Mouse (Mus musculus) lung, embryonic 15.5 days (tissue): Measurements from ENCODE around the gene Farp2. TPM values are rescaled to one million over a fixed set of nuclear protein-coding genes. Genes with fewer than 3 reads are reported as not detected.
A peak's percentile ranks its signal among the peaks of the same experiment; 100 is the strongest.
"Not testable (repeated sequence)": the region's sequence is repeated elsewhere in the genome, so short reads cannot be mapped to it uniquely, and the experiment has no call there.

ENCODE experiments used
- ATAC-seq: fragments of 200-750 bp; cut with Nextera tagmentation; 2 replicates; pipeline ENCODE4 v1.8.0; 2017; ENCODE audit warnings: moderate number of reproducible peaks, borderline replicate concordance; ENCODE audit not compliant: low FRiP score, low TSS enrichment; ENCODE audit errors: extremely low read depth
- H3K27ac ChIP-seq: fragments of 300-500 bp; sonication (generic); 2 replicates; pipeline ENCODE4 v1.5.1; 2015; ENCODE audit warnings: moderate library complexity, mild to moderate bottlenecking, inconsistent platforms
- H3K27me3 ChIP-seq: fragments of 300-500 bp; sonication (generic); 2 replicates; pipeline ENCODE4 v1.6.1; 2015; ENCODE audit warnings: inconsistent platforms
- H3K36me3 ChIP-seq: fragments of 300-500 bp; sonication (generic); 2 replicates; pipeline ENCODE4 v1.6.1; 2015; ENCODE audit warnings: inconsistent platforms
- H3K4me1 ChIP-seq: fragments of 300-500 bp; sonication (generic); 2 replicates; pipeline ENCODE4 v1.6.1; 2015; ENCODE audit warnings: inconsistent platforms
- H3K4me2 ChIP-seq: fragments of 300-500 bp; sonication (generic); 2 replicates; pipeline ENCODE4 v1.6.1; 2015; ENCODE audit warnings: inconsistent platforms, mild to moderate bottlenecking, moderate library complexity
- H3K4me3 ChIP-seq: fragments of 300-500 bp; sonication (generic); 2 replicates; pipeline ENCODE4 v1.5.1; 2015; ENCODE audit warnings: mild to moderate bottlenecking, inconsistent platforms
- H3K9ac ChIP-seq: fragments of 300-500 bp; sonication (generic); 2 replicates; pipeline ENCODE4 v1.6.1; 2015; ENCODE audit warnings: inconsistent platforms
- H3K9me3 ChIP-seq: fragments of 300-500 bp; sonication (generic); 2 replicates; pipeline ENCODE4 v1.6.1; 2016; ENCODE audit warnings: inconsistent platforms
- WGBS: fragments of 180-500 bp; shearing (Covaris S2); methylation state at CpG from one replicate; pipeline ENCODE4 v1.1.7; 2015; 5-methylcytosine and 5-hydroxymethylcytosine counted together
- polyA plus RNA-seq: library from polyadenylated mRNA; unstranded; fragments of >200 nt; fragmentation: Nextera tagmentation; extraction: Ambion mirVana; gene quantifications from 2 replicates; pipeline ENCODE4 v1.2.1, GENCODE M21; 2015

Gene Farp2
- polyA plus RNA-seq, 1 experiment from 2014 or later = 6.3 TPM

GRCm38 (mm10) chr1:93641978-93642377 is 130.1 kb downstream of the Farp2 start:
- Histone ChIP-seq H3K27ac (no peak overlapping the region), H3K4me2 (no peak overlapping the region), H3K9ac (no peak overlapping the region), H3K4me1 (no peaks in the 10 kb centered on the region), H3K9me3 (no peaks in the 10 kb centered on the region), H3K4me3 (no peak overlapping the region), H3K36me3 (no peaks in the 10 kb centered on the region), H3K27me3 (no peaks in the 10 kb centered on the region)
- 83% methylated on average over 2 of the region's 2 CpGs for WGBS
- ATAC-seq = no peak

- no peak overlapping the region for H3K9ac ChIP-seq
- H3K27me3 ChIP-seq = no peaks in the 10 kb centered on the region
- WGBS = 88% methylated on average over 2 of the region's 2 CpGs
- H3K27ac ChIP-seq = no peak overlapping the region
- H3K9me3 ChIP-seq = no peaks in the 10 kb centered on the region
- no peak for ATAC-seq
- H3K4me2 ChIP-seq = no peak overlapping the region
- no peaks in the 10 kb centered on the region for H3K4me1 ChIP-seq
- H3K4me3 ChIP-seq = no peak overlapping the region
- H3K36me3 ChIP-seq = no peaks in the 10 kb centered on the region
These were observed 130.8 kb downstream of the Farp2 start for GRCm38 (mm10) chr1:93642692-93643091.

- Histone ChIP-seq H3K9me3 (no peaks in the 10 kb centered on the region), H3K4me1 (no peaks in the 10 kb centered on the region), H3K4me3 (no peak overlapping the region), H3K9ac (no peak overlapping the region), H3K4me2 (no peak overlapping the region), H3K36me3 (no peaks in the 10 kb centered on the region), H3K27me3 (no peaks in the 10 kb centered on the region), H3K27ac (no peak overlapping the region)
- WGBS = 53% methylated on average over 5 of the region's 5 CpGs
- no peak for ATAC-seq
These were observed 137.8 kb downstream of the Farp2 start for GRCm38 (mm10) chr1:93649604-93650172.

GRCm38 (mm10) chr1:93654275-93654674 is 142.4 kb downstream of the Farp2 start:
- no peak for ATAC-seq
- 32% methylated on average over 2 of the region's 2 CpGs for WGBS
- H3K27ac ChIP-seq = no peak overlapping the region
- no peaks in the 10 kb centered on the region for H3K9me3 ChIP-seq
- no peaks in the 10 kb centered on the region for H3K4me1 ChIP-seq
- H3K9ac ChIP-seq = no peak overlapping the region
- H3K27me3 ChIP-seq = no peaks in the 10 kb centered on the region
- H3K36me3 ChIP-seq = no peaks in the 10 kb centered on the region
- no peak overlapping the region for H3K4me3 ChIP-seq
- H3K4me2 ChIP-seq = no peak overlapping the region

GRCm38 (mm10) chr1:93654798-93655197 is 142.9 kb downstream of the Farp2 start:
- Histone ChIP-seq H3K36me3 (no peaks in the 10 kb centered on the region), H3K27ac (no peak overlapping the region), H3K9ac (no peak overlapping the region), H3K9me3 (no peaks in the 10 kb centered on the region), H3K27me3 (no peaks in the 10 kb centered on the region), H3K4me1 (no peaks in the 10 kb centered on the region), H3K4me3 (no peak overlapping the region), H3K4me2 (no peak overlapping the region)
- no peak for ATAC-seq
- WGBS = 47% methylated on average over 2 of the region's 2 CpGs

GRCm38 (mm10) chr1:93656325-93657024 is 144.6 kb downstream of the Farp2 start:
- no peak for ATAC-seq
- no peaks in the 10 kb centered on the region for H3K27me3 ChIP-seq
- H3K4me2 ChIP-seq = no peak overlapping the region
- no peak overlapping the region for H3K27ac ChIP-seq
- 52% methylated on average over 7 of the region's 7 CpGs for WGBS
- no peaks in the 10 kb centered on the region for H3K4me1 ChIP-seq
- H3K4me3 ChIP-seq = no peak overlapping the region
- no peak overlapping the region for H3K9ac ChIP-seq
- H3K9me3 ChIP-seq = no peaks in the 10 kb centered on the region
- H3K36me3 ChIP-seq = no peaks in the 10 kb centered on the region

- Histone ChIP-seq H3K36me3 (no peaks in the 10 kb centered on the region), H3K4me1 (no peaks in the 10 kb centered on the region), H3K9ac (no peak overlapping the region), H3K9me3 (no peaks in the 10 kb centered on the region), H3K27ac (no peak overlapping the region), H3K4me2 (no peak overlapping the region), H3K4me3 (no peak overlapping the region), H3K27me3 (no peaks in the 10 kb centered on the region)
- no peak for ATAC-seq
- WGBS = 74% methylated on average over 5 of the region's 5 CpGs
These were observed 145.1 kb downstream of the Farp2 start for GRCm38 (mm10) chr1:93657025-93657360.

GRCm38 (mm10) chr1:93658559-93658958 is 146.7 kb downstream of the Farp2 start, which contains the start of gene Stk25:
Stk25 (minus strand) TSS chr1:93658659.
- not testable (repeated sequence) for H3K4me3 ChIP-seq, H3K9ac ChIP-seq, H3K4me1 ChIP-seq, H3K9me3 ChIP-seq, H3K36me3 ChIP-seq, H3K27me3 ChIP-seq, ATAC-seq, H3K4me2 ChIP-seq, H3K27ac ChIP-seq

GRCm38 (mm10) chr1:93667760-93668400 is 156.0 kb downstream of the Farp2 start:
- Histone ChIP-seq H3K9ac (no peak overlapping the region), H3K27ac (peak overlapping the region; percentile 78), H3K27me3 (no peaks in the 10 kb centered on the region), H3K9me3 (no peaks in the 10 kb centered on the region), H3K36me3 (no peaks in the 10 kb centered on the region), H3K4me3 (no peak overlapping the region), H3K4me1 (peaks cover 19% of the 10 kb centered on the region), H3K4me2 (peak overlapping the region; percentile 65; the same call in 1 of the 2 replicates)
- WGBS = 21% methylated on average over 13 of the region's 13 CpGs
- ATAC-seq = peak; percentile 19; the same call in 1 of the 2 replicates

GRCm38 (mm10) chr1:93668791-93669548 is 157.1 kb downstream of the Farp2 start:
- peak; percentile 90 for ATAC-seq
- no peaks in the 10 kb centered on the region for H3K9me3 ChIP-seq
- H3K27me3 ChIP-seq = no peaks in the 10 kb centered on the region
- H3K4me2 ChIP-seq = peak overlapping the region; percentile 65
- peaks cover 19% of the 10 kb centered on the region for H3K4me1 ChIP-seq
- H3K27ac ChIP-seq = peak overlapping the region; percentile 78
- WGBS = 5% methylated on average over 17 of the region's 17 CpGs
- no peaks in the 10 kb centered on the region for H3K36me3 ChIP-seq
- H3K4me3 ChIP-seq = peak overlapping the region; percentile 43
- peak overlapping the region; percentile 44 for H3K9ac ChIP-seq

GRCm38 (mm10) chr1:93669941-93670340 is 158.1 kb downstream of the Farp2 start:
- Histone ChIP-seq H3K4me1 (peaks cover 19% of the 10 kb centered on the region), H3K27ac (no peak overlapping the region), H3K36me3 (no peaks in the 10 kb centered on the region), H3K9ac (no peak overlapping the region), H3K27me3 (no peaks in the 10 kb centered on the region), H3K4me3 (no peak overlapping the region), H3K9me3 (no peaks in the 10 kb centered on the region), H3K4me2 (no peak overlapping the region; the same call in 1 of the 2 replicates)
- no peak for ATAC-seq
